Mouse (Mus musculus) forebrain, embryonic 12.5 days (tissue): ENCODE results near the gene Nxnl1. TPM values are rescaled to one million over a fixed set of nuclear protein-coding genes. Genes with fewer than 3 reads are reported as not detected.

Experiments used
- ATAC-seq: fragments of 200-750 bp; cut with Nextera tagmentation; 2 replicates; pipeline ENCODE4 v1.8.0; 2017; ENCODE audit warnings: moderate TSS enrichment; ENCODE audit not compliant: low FRiP score
- H3K27ac ChIP-seq: fragments of 300-500 bp; sonication (generic); 2 replicates; pipeline ENCODE4 v1.5.1; 2016; ENCODE audit warnings: mild to moderate bottlenecking
- H3K27me3 ChIP-seq: fragments of 300-500 bp; sonication (generic); 2 replicates; pipeline ENCODE4 v1.6.1; 2016; ENCODE audit warnings: mild to moderate bottlenecking
- H3K36me3 ChIP-seq: fragments of 300-500 bp; sonication (generic); replicated peaks from 2 replicates; pipeline ENCODE4 v1.6.1; 2016; ENCODE audit warnings: mild to moderate bottlenecking
- H3K4me1 ChIP-seq: fragments of 300-500 bp; sonication (generic); 2 replicates; pipeline ENCODE4 v1.6.1; 2016
- H3K4me2 ChIP-seq: fragments of 300-500 bp; sonication (generic); 2 replicates; pipeline ENCODE4 v1.6.1; 2016; ENCODE audit warnings: mild to moderate bottlenecking, moderate library complexity
- H3K4me3 ChIP-seq: fragments of 300-500 bp; sonication (generic); replicated peaks from 2 replicates; pipeline ENCODE4 v1.5.1; 2016; ENCODE audit warnings: mild to moderate bottlenecking
- H3K9ac ChIP-seq: fragments of 300-500 bp; sonication (generic); 2 replicates; pipeline ENCODE4 v1.6.1; 2016; ENCODE audit warnings: mild to moderate bottlenecking
- H3K9me3 ChIP-seq: fragments of 300-500 bp; sonication (generic); 2 replicates; pipeline ENCODE4 v1.6.1; 2016
- WGBS: fragments of 180-500 bp; shearing (Covaris S2); methylation state at CpG from one replicate; pipeline ENCODE4 v1.1.7; 2016; 5-methylcytosine and 5-hydroxymethylcytosine counted together
- polyA plus RNA-seq: library from polyadenylated mRNA; unstranded; fragments of >200 nt; fragmentation: Nextera tagmentation; extraction: Ambion mirVana; gene quantifications from 2 replicates; pipeline ENCODE4 v1.2.1, GENCODE M21; 2016

The Nxnl1 gene
- polyA plus RNA-seq, 1 experiment from 2014 or later: not detected

DNA sequence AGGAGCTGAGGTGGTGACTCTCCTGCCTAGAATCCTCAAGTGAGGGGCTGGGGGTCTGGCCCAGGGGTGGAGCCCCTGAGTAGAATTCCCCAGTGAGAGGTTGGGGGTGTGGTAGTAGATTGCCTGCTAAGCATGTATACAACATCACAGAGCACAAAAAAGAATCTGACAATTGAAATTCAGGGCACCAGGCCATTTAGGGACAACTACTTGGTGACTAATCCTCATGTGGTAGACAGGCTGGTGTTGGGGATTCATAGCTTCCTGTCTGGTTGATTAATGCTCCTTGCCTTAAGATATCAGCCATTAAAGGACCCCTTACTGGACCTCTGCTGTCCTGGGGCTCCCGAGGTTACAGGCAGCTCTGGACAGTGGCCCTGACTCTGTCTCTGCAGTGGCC, 12.6 kb upstream of the Nxnl1 start:
- H3K9ac ChIP-seq: no peak overlapping the region
- no peak overlapping the region for H3K4me3 ChIP-seq
- H3K27ac ChIP-seq: no peak overlapping the region
- peaks cover 10% of the 10 kb centered on the region for H3K4me1 ChIP-seq
- no peak overlapping the region for H3K4me2 ChIP-seq
- WGBS: 86% methylated on average over 1 of the region's 1 CpGs
- no peaks in the 10 kb centered on the region for H3K9me3 ChIP-seq
- 0 out of 2 replicates have a peak, but pooled peaks cover 3% of the 10 kb centered on the region for H3K27me3 ChIP-seq
- H3K36me3 ChIP-seq: peaks cover 15% of the 10 kb centered on the region
- ATAC-seq: no peak

DNA sequence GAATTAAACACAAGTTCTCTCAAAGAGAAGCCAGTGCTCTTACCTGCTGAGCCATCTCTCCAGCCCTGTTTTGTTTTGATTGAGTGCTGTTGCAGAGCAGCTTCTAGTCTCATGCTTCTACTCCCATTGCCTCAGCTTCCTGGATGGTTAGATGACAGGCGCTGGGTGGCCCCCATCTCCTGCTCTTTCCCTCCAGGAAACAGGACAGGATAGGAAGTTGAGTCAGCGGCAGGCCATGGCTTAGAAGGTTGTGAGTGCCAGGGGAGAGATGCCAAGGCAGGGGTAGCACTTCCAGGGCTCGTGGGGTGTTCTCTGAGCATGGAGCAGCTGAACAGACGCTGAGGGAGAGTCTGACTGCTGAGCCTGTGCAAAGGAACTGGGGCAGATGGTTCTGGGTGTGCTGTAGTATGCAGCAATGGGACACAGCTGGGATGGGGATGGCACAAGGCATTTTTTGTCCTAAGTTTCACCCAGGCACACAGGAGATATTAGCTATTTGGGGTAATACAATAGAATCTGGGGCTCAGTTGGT, 11.5 kb upstream of the Nxnl1 start:
- Histone ChIP-seq H3K4me1 (peaks cover 15% of the 10 kb centered on the region), H3K27ac (no peak overlapping the region), H3K9ac (no peak overlapping the region), H3K9me3 (no peaks in the 10 kb centered on the region), H3K27me3 (0 out of 2 replicates have a peak, but pooled peaks cover 3% of the 10 kb centered on the region), H3K36me3 (peaks cover 15% of the 10 kb centered on the region), H3K4me3 (no peak overlapping the region), H3K4me2 (no peak overlapping the region)
- no peak for ATAC-seq
- 79% methylated on average over 4 of the region's 4 CpGs for WGBS

DNA sequence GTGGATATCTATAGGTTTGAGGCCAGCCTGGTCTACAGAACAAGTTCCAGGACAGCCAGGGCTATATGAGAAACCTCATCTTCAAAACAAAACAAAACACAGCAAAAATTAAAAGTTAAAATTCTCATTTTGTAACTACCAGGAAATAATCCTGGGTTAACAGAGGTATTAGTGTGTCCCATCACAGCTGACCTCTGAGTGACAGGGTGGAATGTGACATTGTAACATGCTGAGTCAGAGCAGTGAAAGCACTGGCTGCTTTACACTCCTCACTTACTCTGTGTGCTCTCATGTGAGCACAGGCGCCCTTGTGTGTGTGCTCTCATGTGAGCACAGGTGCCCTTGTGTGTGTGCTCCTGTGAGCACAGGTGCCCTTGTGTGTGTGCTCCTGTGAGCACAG, 8.6 kb upstream of the Nxnl1 start:
- Histone ChIP-seq H3K27ac (no peak overlapping the region), H3K4me1 (peaks cover 30% of the 10 kb centered on the region), H3K4me2 (no peak overlapping the region), H3K27me3 (no peaks in the 10 kb centered on the region), H3K9me3 (no peaks in the 10 kb centered on the region), H3K4me3 (no peak overlapping the region), H3K9ac (no peak overlapping the region), H3K36me3 (no peaks in the 10 kb centered on the region)
- WGBS: 75% methylated on average over 1 of the region's 1 CpGs
- ATAC-seq: no peak

DNA sequence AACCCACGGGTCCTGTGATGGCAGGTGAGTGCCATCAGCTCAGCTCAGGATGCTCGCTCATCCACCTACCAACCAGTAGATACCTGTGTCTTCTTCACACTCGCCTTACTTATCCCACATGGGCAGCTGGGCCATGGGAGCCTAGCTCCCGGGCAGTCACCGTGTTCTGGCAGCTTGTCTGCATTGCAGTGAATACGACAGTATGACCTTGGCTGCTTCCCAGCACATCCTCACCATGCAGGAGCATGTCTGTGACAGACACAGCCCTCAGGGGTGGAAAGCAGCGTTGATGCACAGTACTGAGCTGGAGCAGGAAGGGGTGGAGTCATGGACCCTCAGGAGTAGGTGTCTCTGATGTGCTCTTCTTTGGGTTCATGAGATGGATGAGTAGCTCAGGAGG, 8.0 kb upstream of the Nxnl1 start:
- Histone ChIP-seq H3K4me1 (peaks cover 28% of the 10 kb centered on the region), H3K27me3 (no peaks in the 10 kb centered on the region), H3K9ac (no peak overlapping the region), H3K9me3 (no peaks in the 10 kb centered on the region), H3K4me2 (no peak overlapping the region), H3K27ac (no peak overlapping the region), H3K4me3 (no peak overlapping the region), H3K36me3 (no peaks in the 10 kb centered on the region)
- WGBS: 80% methylated on average over 7 of the region's 7 CpGs
- ATAC-seq: no peak

DNA sequence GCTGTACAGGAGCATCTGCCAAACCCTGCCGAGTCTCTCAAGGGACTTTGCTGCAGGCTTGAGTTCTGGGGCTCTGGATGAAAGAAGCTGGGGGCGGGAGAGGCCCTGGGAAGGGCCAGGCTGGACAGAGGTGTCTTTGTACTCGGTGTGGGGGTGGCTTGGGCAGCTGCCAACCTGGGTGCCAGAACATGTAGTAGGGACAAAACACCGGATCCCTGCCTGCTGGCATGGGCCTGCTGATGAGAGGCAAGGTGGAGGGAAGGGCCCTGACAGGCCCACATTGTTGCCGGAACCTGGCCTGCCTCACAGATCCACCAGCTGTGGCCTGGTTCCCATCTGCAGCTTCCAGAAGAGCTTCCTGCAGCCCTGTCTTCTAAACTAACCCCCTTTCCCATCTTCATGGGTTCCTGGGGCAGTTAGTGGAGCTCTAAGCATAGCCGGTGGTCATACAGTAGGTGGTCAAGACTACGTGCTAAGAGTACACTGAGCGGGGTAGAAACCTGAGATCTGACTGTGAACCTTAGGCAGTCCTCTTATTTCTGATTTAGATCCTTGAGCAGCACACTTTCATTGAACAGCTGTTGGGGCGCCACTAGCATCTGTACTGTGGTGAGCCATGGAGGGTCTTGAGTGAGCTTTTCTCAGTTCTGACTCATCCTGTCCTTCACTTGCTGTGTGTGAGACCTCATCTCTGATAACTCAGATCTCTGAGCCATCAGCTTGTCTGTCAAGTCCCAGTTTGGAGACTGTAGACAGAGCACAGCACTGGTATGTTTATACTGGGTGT, 6.6 kb upstream of the Nxnl1 start:
- Histone ChIP-seq H3K9ac (0 out of 2 replicates have a peak overlapping the region, but pooled peaks have one; percentile 13), H3K4me1 (peaks cover 39% of the 10 kb centered on the region), H3K9me3 (no peaks in the 10 kb centered on the region), H3K36me3 (no peaks in the 10 kb centered on the region), H3K27ac (peak overlapping the region; percentile 81), H3K27me3 (peaks cover 14% of the 10 kb centered on the region), H3K4me2 (peak overlapping the region; percentile 88), H3K4me3 (no peak overlapping the region)
- no peak; the same call in 1 of the 2 replicates for ATAC-seq
- WGBS: 66% methylated on average over 9 of the region's 9 CpGs

DNA sequence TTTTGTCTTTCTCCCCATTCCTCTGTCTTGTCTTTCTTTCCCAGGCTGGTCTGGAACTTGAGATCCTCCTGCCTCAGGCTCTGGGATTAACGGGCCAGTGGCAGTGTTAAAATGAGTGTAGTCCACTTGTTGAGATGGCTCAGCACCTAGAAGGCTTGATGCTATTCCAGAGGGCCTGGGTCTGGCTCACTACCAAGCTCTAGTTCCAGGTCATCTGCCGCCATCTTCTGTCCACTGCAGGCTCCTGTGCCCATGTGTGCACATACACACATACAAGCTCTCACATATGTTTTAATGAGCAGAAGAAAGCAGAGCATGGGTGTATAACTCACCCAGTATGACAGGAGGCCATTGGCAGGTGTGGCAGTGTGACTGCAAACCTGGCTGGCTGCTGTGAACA, 5.7 kb upstream of the Nxnl1 start:
- no peak overlapping the region for H3K9ac ChIP-seq
- WGBS: 85% methylated on average over 2 of the region's 2 CpGs
- no peak overlapping the region for H3K4me3 ChIP-seq
- no peaks in the 10 kb centered on the region for H3K36me3 ChIP-seq
- no peaks in the 10 kb centered on the region for H3K9me3 ChIP-seq
- H3K27ac ChIP-seq: peak overlapping the region; percentile 81
- peak overlapping the region; percentile 88 for H3K4me2 ChIP-seq
- peaks cover 23% of the 10 kb centered on the region for H3K27me3 ChIP-seq
- H3K4me1 ChIP-seq: peaks cover 39% of the 10 kb centered on the region
- ATAC-seq: no peak

DNA sequence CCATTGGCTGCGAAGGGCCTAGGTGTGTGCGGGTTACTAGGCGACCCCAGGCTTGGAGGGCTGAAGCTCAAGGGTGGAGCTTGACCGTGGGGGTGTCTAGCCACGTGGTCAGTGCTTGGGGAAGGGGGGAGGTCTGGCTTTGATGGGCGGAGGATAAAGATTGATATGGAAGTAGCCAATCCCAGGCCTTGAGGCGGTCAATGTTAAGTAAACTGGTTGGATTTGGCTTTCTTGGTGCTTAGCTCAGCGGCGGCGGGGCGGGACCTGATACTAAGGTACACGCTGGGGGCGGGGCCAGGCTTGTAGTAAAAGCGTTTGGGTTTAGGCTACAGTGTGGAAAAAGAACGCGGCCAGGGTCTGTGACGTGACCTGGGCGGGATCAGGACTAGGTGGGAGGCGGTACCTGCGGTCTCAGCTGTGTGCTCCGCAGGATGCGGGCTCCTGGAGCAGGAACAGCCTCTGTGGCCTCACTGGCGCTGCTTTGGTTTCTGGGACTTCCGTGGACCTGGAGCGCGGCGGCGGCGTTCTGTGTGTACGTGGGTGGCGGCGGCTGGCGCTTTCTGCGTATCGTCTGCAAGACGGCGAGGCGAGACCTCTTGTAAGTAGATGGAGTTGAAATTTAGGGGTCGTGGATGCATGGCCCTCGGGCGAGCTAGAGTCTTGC, 4.0 kb upstream of the Nxnl1 start:
- Histone ChIP-seq H3K4me2 (peak overlapping the region; percentile 88), H3K9me3 (no peaks in the 10 kb centered on the region), H3K4me3 (peak overlapping the region; percentile 47), H3K27me3 (peaks cover 31% of the 10 kb centered on the region), H3K4me1 (peaks cover 39% of the 10 kb centered on the region), H3K9ac (peak overlapping the region; percentile 67), H3K36me3 (no peaks in the 10 kb centered on the region), H3K27ac (peak overlapping the region; percentile 75)
- 1% methylated on average over 41 of the region's 41 CpGs for WGBS
- ATAC-seq: peak; percentile 87

DNA sequence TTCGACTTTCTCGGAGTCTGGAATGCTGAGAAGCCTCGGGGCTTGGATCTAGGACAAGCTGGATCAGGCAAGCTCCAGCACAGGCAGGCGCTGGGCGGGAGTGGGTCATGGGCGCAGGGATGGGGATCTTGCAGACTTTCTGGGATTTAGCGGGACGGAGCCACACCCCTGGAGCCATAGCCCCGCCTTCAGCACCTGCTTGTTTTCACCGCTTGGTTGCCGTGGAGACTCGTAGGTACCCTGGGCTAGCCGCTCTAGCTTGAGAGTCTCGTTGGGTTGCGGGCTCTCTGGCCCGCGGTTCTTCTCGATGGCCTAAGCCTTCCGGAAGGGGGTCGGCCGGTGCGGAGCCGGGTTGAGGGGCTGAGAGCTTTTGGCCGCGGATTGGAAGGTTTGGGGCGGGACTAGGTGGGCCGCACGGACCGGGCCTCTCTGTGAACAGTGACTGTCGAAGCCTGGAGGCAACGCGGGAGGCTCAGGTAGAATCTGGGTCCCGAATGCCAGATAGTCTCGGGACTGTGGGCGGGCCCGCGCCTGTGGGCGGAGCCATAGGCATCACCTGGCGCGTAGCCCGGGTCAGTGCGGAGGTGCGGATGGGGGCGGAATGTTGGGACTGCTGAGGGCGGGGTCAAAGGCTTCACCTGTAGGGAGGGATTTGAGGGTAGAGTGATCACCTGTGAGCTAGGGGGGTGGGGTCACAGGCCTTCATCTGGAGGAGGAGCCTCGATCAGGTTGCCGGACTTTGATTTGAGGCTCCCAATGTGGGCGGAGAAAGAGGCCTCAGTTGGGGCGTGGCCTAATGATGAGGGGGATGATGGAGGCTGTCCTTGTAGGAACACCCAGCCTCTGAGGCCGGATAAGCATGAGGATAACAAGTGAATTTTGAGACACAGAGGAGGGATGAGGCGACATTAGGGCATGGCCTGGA, 3.2 kb upstream of the Nxnl1 start:
- H3K9me3 ChIP-seq: no peaks in the 10 kb centered on the region
- peaks cover 39% of the 10 kb centered on the region for H3K4me1 ChIP-seq
- H3K4me2 ChIP-seq: peak overlapping the region; percentile 88
- peak overlapping the region; percentile 75 for H3K27ac ChIP-seq
- no peaks in the 10 kb centered on the region for H3K36me3 ChIP-seq
- H3K9ac ChIP-seq: peak overlapping the region; percentile 43; the same call in 1 of the 2 replicates
- ATAC-seq: peak; percentile 81
- under 1% methylated on average over 51 of the region's 51 CpGs for WGBS
- peak overlapping the region; percentile 47 for H3K4me3 ChIP-seq
- peaks cover 31% of the 10 kb centered on the region for H3K27me3 ChIP-seq

DNA sequence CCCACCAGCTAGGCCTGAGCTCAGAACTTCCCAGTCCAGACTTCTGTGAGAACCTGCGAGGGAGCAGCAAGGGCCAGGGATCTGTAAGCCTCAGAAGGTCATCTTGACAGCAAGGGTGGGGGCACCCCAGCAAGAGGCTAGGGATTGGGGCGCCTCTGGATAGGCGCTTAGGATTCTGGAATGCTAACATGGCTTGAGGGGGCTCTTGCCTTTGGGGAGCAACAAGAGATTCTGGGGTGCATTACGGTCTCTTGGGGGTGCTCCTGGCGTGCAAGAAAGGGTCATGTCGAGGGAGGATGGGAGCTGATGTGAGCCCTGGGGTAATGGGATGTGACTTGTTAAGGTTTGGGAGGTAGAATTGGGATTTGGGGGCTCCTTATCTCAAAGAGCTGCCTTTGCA, 2.5 kb upstream of the Nxnl1 start:
- Histone ChIP-seq H3K4me3 (peak overlapping the region; percentile 47), H3K4me2 (peak overlapping the region; percentile 88), H3K27me3 (peaks cover 35% of the 10 kb centered on the region), H3K27ac (peak overlapping the region; percentile 75), H3K9ac (peak overlapping the region; percentile 43), H3K9me3 (peaks cover 4% of the 10 kb centered on the region; the same call in 1 of the 2 replicates), H3K36me3 (no peaks in the 10 kb centered on the region), H3K4me1 (peaks cover 39% of the 10 kb centered on the region)
- WGBS: 22% methylated on average over 6 of the region's 6 CpGs
- ATAC-seq: no peak

DNA sequence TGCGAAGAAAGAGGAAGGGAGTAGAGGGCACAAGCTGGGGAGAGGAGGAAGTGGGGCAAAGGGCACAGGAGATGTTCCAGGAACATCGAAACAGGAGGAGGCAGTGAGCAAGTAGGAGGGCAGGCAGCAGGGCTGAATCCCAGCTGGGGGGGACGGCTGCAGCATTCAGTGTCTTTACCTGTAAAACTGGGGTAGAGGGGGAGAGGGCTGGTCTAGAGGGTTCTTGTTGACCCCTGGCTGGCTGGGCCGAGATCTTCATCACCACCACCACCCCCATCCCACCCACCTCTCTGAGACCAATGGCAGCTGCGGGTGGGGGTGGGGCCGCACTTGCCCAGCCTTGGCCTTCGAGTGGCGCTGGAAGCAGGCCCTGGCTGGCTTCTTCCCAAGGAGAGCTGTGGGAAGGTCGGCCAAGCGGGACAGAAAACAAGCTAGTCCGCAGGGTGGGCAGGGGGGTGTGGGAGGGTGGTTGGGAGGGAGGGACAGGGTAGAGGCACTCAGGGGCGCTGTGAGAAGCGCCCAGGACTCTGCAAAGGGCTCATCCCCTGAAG, 2.1 kb upstream of the Nxnl1 start, which contains the start of gene Slc27a1:
Gene Slc27a1, plus strand, starts transcription at position 496 of the 551 bp plus-strand sequence.
- H3K27me3 ChIP-seq: peaks cover 40% of the 10 kb centered on the region
- H3K9ac ChIP-seq: peak within 1 kb of the TSS; percentile 43
- no peak for ATAC-seq
- H3K4me3 ChIP-seq: peak within 1 kb of the TSS; percentile 47
- H3K4me2 ChIP-seq: peak within 1 kb of the TSS; percentile 88
- 9% methylated on average over 13 of the region's 13 CpGs for whole genome bisulfite sequencing
- H3K36me3 ChIP-seq: no peaks in the 10 kb centered on the region
- H3K9me3 ChIP-seq: peaks cover 5% of the 10 kb centered on the region; the same call in 1 of the 2 replicates
- peak within 1 kb of the TSS; percentile 75 for H3K27ac ChIP-seq
- H3K4me1 ChIP-seq: peaks cover 39% of the 10 kb centered on the region

DNA sequence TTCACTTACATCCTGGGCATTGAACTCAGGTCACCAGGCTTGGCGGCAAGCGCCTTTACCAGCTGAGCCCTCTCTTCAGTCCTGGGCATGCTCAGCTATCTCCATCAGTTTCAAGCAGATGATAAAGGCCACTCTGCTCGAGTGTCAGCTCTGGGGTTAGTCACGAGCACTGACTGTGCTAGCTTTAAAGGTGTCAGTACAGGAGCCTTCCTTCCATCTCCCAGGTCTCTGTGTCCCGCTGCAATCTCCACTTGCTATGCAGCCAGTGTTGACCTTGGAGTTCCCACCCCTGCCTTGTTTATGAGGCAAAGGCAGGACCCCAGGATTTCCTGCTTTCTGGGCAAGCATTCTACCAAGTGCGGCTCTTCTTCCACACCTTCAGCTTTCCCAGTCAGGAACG, 1.2 kb upstream of the Nxnl1 start:
- no peak overlapping the region for H3K4me3 ChIP-seq
- WGBS: 79% methylated on average over 7 of the region's 7 CpGs
- H3K36me3 ChIP-seq: no peaks in the 10 kb centered on the region
- H3K27ac ChIP-seq: no peak overlapping the region
- H3K4me2 ChIP-seq: no peak overlapping the region
- H3K4me1 ChIP-seq: peaks cover 36% of the 10 kb centered on the region
- H3K9ac ChIP-seq: no peak overlapping the region
- ATAC-seq: no peak
- peaks cover 5% of the 10 kb centered on the region; the same call in 1 of the 2 replicates for H3K9me3 ChIP-seq
- peaks cover 48% of the 10 kb centered on the region for H3K27me3 ChIP-seq
